Mouse (Mus musculus) megakaryocyte, embryonic 14.5 days (primary cell): ENCODE measurements at regions not wholly inside any gene's neighbourhood (a gene's known extent, or its start where the extent isn't known, plus 50 kb on each side); places are given as distances from the start of the nearest gene placed in this dataset.

Experiments
- FLI1 ChIP-seq: IDR thresholded peaks from 2 replicates; pipeline ENCODE4 v1.6.1; 2012; ENCODE audit warnings: low read length, inconsistent platforms, mixed read lengths
- GATA1 ChIP-seq: IDR thresholded peaks from 3 replicates; pipeline ENCODE4 v1.6.1; 2012; ENCODE audit warnings: mixed read lengths, low read length, inconsistent platforms, borderline replicate concordance

- TF ChIP-seq GATA1 (no peak), FLI1 (no peak)
These were observed 702.7 kb downstream of the Epm2a start for GRCm38 (mm10) chr10:12045937-12046336.
